Mouse (Mus musculus) neural tube, postnatal 0 days (tissue): ENCODE data around the gene Prdx6. TPM values are rescaled to one million over a fixed set of nuclear protein-coding genes. Genes with fewer than 3 reads are reported as not detected.

Experiments used
- polyA plus RNA-seq: library from polyadenylated mRNA; unstranded; fragments of >200 nt; fragmentation: Nextera tagmentation; extraction: Ambion mirVana; gene quantifications from 2 replicates; pipeline ENCODE4 v1.2.1, GENCODE M21; 2015

Prdx6 gene
- polyA plus RNA-seq = 275 and 287 TPM in 2 replicates

DNA sequence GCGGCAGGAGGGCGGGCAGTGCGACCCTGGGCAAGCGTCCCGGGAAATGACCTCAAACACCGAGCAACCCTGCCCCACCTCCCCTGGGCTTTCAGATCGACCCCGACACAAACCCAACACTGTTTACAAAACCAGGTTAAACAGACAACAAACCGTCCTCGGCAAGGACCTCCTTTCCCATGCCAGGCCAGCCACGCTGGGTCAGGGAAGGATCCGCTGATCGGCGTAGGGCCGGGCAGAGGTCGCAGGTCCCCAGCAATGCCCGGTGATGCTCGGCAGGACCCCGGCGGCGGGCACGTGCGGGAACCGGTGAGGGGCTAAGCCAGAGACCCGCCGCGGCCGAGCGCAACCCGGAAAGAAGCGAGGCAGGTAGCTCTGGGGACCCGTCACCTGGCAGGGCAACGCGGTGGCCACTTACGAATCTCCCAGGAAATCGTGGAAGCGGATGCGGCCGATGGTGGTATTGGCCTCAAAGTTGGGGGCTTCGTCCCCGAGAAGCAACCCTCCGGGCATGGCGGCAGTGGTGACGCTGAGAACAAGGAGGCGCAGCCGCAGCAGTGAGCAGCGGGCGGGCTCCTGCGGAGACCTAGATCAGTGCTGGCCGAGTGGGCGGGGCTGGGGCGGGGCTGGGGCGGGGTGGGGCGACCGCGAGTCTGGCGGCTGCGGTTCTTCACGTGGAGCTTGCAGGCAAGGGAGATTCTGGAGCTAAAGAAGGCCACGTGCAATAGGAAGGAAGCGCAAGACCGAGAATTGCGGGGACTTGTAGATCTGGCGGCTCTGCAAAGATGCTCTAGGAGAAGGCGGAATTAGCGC lies at the start of gene Prdx6:
Prdx6 (minus strand) TSS at position 616 of the 813 bp plus-strand sequence.

Other genes with a start within 250 kb of the Prdx6 start
- 9.1 and 11.1 TPM in 2 replicates for gene Zbtb37, start 216.4 kb downstream of the Prdx6 start, polyA plus RNA-seq
- 20.1 and 21.2 TPM in 2 replicates for gene Dars2, start 180.6 kb downstream of the Prdx6 start, polyA plus RNA-seq
- gene Cenpl, start 180.5 kb downstream of the Prdx6 start, polyA plus RNA-seq = 5.0 and 5.2 TPM in 2 replicates
- gene Klhl20, start 119.7 kb downstream of the Prdx6 start, polyA plus RNA-seq = 15.2 and 17.7 TPM in 2 replicates
- gene Ankrd45, start 108.5 kb downstream of the Prdx6 start, polyA plus RNA-seq = 16.0 and 18.8 TPM in 2 replicates
- gene Tex50, start 91.9 kb downstream of the Prdx6 start, polyA plus RNA-seq = 0.32 TPM in 2 replicates
- gene Tnfsf4, start 144.2 kb upstream of the Prdx6 start, polyA plus RNA-seq = not detected in 2 replicates
- not detected in 2 replicates for gene Tnfsf18, start 243.4 kb upstream of the Prdx6 start, polyA plus RNA-seq